Mouse (Mus musculus): ENCODE results near the gene Ptprj. TPM values are rescaled to one million over a fixed set of nuclear protein-coding genes. Genes with fewer than 3 reads are reported as not detected.

Ptprj gene
- polyA plus RNA-seq, 1 experiment from 2014 or later, result 3.5 TPM

Other genes starting within 250 kb of the Ptprj start
- gene Olfr1274-ps, start 182.0 kb downstream of the Ptprj start, polyA plus RNA-seq (2015; fragmentation: Nextera tagmentation; extraction: Ambion mirVana), result not detected in 2 replicates
- 34.2 and 36.1 TPM in 2 replicates for gene Nup160, start 96.6 kb upstream of the Ptprj start, polyA plus RNA-seq (2015; fragmentation: Nextera tagmentation; extraction: Ambion mirVana)
- gene Fnbp4, start 164.7 kb upstream of the Ptprj start, polyA plus RNA-seq (2015; fragmentation: Nextera tagmentation; extraction: Ambion mirVana), result 53.2 and 53.7 TPM in 2 replicates
- gene Agbl2, start 202.1 kb upstream of the Ptprj start, polyA plus RNA-seq (2015; fragmentation: Nextera tagmentation; extraction: Ambion mirVana), result 0.48 and 0.50 TPM in 2 replicates

Data from intestine, embryonic 16.5 days (tissue).